Mouse (Mus musculus) yolk sac, embryonic 10.5 days (tissue): ENCODE results near the gene H3f3a.
A peak's percentile ranks its signal among the peaks of the same experiment; 100 is the strongest.

Experiments
- DNase-seq: peaks from one replicate; pipeline ENCODE4 v3.0.0-alpha.2; 2017; ENCODE audit warnings: low spot score

The H3f3a gene

GRCm38 (mm10) chr1:180822276-180822675 lies 8.5 kb upstream of the H3f3a start:
- no peak for DNase-seq

- no peak for DNase-seq
These were observed 7.4 kb upstream of the H3f3a start for GRCm38 (mm10) chr1:180821101-180821500.

GRCm38 (mm10) chr1:180818000-180818399 lies 4.3 kb upstream of the H3f3a start:
- DNase-seq = no peak

GRCm38 (mm10) chr1:180815371-180816024 lies 1.8 kb upstream of the H3f3a start:
- DNase-seq = no peak

- DNase-seq = peak; percentile 97
These were observed 296 bp downstream of the H3f3a start for GRCm38 (mm10) chr1:180813409-180813884.

GRCm38 (mm10) chr1:180812463-180813408 lies 1.0 kb downstream of the H3f3a start:
- DNase-seq = peak; percentile 85

- DNase-seq = no peak
These were observed 1.9 kb downstream of the H3f3a start for GRCm38 (mm10) chr1:180811596-180812462.

GRCm38 (mm10) chr1:180810976-180811375 lies 2.8 kb downstream of the H3f3a start:
- no peak for DNase-seq

GRCm38 (mm10) chr1:180808831-180809230 lies 4.9 kb downstream of the H3f3a start:
- no peak for DNase-seq

GRCm38 (mm10) chr1:180803881-180804280 lies 9.9 kb downstream of the H3f3a start:
- DNase-seq = no peak

- DNase-seq = no peak
These were observed 12.2 kb downstream of the H3f3a start for GRCm38 (mm10) chr1:180801466-180801994.

GRCm38 (mm10) chr1:180800814-180801213 lies 12.9 kb downstream of the H3f3a start:
- DNase-seq = no peak

GRCm38 (mm10) chr1:180800022-180800421 lies 13.7 kb downstream of the H3f3a start:
- no peak for DNase-seq

- no peak for DNase-seq
These were observed 14.5 kb downstream of the H3f3a start for GRCm38 (mm10) chr1:180799253-180799652.

GRCm38 (mm10) chr1:180798660-180799059 lies 15.1 kb downstream of the H3f3a start:
- DNase-seq = no peak

GRCm38 (mm10) chr1:180794170-180794569 lies 19.6 kb downstream of the H3f3a start:
- peak; percentile 71 for DNase-seq

- peak; percentile 80 for DNase-seq
These were observed 20.2 kb downstream of the H3f3a start for GRCm38 (mm10) chr1:180793445-180794117.

- DNase-seq = no peak
These were observed 20.9 kb downstream of the H3f3a start for GRCm38 (mm10) chr1:180792814-180793213.

GRCm38 (mm10) chr1:180791821-180792480 lies 21.8 kb downstream of the H3f3a start:
- DNase-seq = no peak

- no peak for DNase-seq
These were observed 30.2 kb downstream of the H3f3a start for GRCm38 (mm10) chr1:180783580-180783928.
